Mouse (Mus musculus) C2C12 (cell line): ENCODE data around the gene Pprc1.

Experiments
- CEBPB ChIP-seq: IDR thresholded peaks from one replicate; pipeline ENCODE4 v1.6.1; 2011; ENCODE audit warnings: low read depth, mild to moderate bottlenecking, control low read depth, moderate library complexity
- CTCF ChIP-seq: IDR thresholded peaks from one replicate; pipeline ENCODE4 v1.5.1; 2011; ENCODE audit not compliant: control insufficient read depth, insufficient read depth, insufficient read length
- MAX ChIP-seq: IDR thresholded peaks from one replicate; pipeline ENCODE4 v1.6.1; 2011; ENCODE audit warnings: mild to moderate bottlenecking, control low read depth

DNA sequence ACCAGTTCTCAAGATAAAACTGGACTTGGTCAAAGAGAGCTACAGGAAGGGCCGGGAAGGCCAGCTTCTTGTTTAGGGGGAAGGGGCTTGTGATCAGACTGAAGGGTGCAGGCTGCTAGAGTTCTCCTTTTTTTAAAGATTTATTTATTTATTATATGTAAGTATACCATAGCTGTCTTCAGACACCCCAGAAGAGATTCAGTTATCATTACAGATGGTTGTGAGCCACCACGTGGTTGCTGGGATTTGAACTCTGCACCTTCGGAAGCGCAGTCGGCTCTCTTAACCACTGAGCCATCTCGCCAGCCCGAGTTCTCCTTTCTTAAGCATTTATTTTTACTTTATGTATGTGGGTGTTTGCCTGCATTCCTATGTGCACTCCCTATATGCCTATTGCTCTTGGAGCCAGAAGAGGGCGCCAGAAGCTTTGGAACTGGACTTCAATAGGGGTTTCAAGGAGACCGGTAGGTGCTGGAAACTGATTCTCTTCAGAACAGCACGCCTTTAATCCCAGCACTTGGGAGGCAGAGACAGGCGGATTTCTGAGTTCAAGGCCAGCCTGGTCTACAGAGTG, 15.9 kb upstream of the Pprc1 start:
- no peak for TF ChIP-seq CTCF
- TF ChIP-seq CEBPB = no peak
- TF ChIP-seq MAX = no peak
